Mouse (Mus musculus) thymus, postnatal 25 days (tissue): ENCODE results near the gene Gch1.
"Not testable (repeated sequence)": the region's sequence is repeated elsewhere in the genome, so short reads cannot be mapped to it uniquely, and the experiment has no call there.

Experiments used
- DNase-seq: peaks from one replicate; pipeline ENCODE4 v3.0.0; 2022

The Gch1 gene

DNA sequence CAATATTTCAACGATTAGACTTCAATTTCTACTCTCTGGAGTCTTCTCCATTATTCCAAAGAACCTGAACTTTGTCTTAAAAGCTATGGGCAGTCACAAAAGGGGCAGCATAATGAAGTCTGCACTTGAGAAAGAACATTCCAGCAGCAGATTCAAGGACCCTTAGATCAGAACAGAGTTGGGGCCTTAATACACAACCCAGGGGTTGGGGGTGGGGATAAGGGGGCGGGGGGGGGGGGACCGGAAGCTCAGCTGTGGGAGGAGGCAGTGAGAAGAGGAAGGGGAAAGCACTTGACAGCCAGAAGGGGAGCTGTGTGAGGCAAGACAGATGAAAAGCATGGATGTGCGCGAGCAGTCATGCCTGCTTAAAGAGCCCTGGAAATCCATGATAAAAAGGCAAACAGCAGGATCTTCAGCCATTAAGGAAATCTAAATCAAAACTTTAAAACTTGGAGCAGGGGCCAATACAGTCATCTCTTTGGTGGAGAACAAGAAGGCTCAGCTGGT, 27.2 kb downstream of the Gch1 start:
- peak; percentile 21 for DNase-seq

- DNase-seq = no peak
Observed at GRCm38 (mm10) chr14:47160051-47160640, 29.1 kb downstream of the Gch1 start.

GRCm38 (mm10) chr14:47154303-47154702, 34.9 kb downstream of the Gch1 start:
- no peak for DNase-seq

GRCm38 (mm10) chr14:47151306-47151705, 37.9 kb downstream of the Gch1 start:
- no peak for DNase-seq

DNA sequence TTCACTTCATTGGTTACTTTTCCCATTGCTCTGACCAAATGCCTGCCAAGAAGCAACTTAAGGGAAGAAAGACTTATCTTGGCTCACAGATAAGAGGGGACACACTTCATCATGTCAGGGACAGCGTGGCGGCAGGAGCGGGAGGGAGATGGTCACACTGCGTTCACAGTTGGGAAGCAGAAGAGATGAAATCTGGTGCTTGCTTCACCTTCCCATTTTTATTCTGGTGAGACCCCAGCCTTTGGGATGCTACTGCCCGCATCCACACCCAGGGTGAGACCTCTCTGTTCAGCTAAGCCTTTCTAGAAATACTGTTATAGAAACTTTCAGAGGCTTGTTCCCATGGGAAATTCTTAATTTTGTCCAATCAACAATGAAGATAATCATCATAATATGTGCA, 44.9 kb downstream of the Gch1 start:
- no peak for DNase-seq

DNA sequence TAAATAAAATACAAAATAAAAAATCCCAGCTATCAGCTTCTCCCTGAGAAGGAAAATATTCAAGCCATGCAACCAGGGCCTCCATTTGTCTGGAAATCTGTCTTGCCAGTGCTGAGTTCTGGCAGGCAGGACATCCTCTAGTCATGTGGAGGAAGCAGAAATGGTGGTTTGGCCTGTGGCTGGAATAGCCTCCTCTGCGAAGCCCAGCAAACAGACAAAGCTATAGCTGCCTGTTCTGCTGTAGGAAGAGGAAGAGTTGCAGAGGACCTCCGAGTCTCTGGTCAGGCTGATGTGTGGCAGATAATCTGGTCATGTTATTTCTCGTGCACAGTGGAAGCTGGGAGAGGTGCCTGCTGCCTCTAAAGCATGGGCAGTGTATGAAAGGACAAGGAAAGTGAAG, 50.4 kb downstream of the Gch1 start:
- no peak for DNase-seq

- no peak for DNase-seq
Observed at GRCm38 (mm10) chr14:47136637-47137036, 52.6 kb downstream of the Gch1 start.

DNA sequence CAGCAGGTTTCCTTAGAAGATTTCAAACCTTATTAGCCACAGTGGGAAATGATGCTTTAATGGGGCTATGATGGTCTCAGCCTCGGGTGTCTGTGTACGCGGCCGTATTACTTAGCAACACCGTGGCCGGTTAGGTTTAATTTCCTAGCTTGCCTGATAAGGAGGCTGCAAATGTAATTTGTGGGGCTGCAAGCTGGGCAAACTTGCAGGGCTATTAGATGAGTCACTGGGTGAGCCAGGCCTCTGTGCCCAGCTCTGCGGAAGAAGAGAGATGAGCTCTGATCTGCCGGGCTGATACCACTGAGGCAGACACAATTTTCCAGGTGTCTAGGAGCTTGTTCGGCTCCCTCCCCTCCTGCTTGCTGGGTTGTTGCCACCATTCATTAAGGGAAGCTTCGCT, 55.3 kb downstream of the Gch1 start:
- DNase-seq = no peak

DNA sequence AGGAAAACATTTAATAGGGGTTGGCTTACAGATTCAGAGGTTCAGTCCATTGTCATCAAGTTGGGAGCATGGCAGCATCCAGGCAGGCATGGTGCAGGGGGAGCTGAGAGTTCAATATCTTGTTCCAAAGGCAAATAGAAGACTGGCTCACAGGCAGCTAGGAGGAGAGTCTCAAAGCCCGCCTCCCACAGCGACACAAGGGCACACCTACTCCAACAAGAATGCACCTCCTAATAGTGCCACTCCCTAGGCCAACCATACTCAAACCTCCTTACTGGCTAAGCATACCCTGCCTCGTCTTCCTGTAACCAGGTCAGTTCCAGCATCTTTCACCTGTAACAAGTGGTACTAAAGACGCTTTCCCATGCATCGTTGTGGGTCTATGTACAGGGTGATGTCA, 61.2 kb downstream of the Gch1 start:
- DNase-seq = no peak

DNA sequence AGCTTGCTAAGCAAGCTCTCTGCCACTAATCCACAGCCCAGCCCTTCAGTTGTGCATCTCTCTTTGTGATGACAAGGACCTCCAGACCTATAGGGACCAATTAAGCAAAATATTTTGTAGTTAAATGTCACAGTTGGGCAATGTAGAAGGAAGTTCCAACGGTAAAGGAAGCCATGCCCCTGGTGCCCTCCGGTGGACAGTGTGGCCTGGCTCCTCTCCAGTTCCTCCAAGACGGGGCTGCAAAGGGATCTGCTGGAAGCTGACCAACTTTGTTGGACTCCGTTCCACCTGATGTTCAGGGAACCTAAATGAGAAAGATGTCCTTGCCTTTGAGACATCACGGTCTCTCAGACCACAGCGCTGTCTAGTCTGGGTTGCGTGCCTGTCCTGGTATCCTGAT, 71.7 kb downstream of the Gch1 start:
- DNase-seq = no peak

DNA sequence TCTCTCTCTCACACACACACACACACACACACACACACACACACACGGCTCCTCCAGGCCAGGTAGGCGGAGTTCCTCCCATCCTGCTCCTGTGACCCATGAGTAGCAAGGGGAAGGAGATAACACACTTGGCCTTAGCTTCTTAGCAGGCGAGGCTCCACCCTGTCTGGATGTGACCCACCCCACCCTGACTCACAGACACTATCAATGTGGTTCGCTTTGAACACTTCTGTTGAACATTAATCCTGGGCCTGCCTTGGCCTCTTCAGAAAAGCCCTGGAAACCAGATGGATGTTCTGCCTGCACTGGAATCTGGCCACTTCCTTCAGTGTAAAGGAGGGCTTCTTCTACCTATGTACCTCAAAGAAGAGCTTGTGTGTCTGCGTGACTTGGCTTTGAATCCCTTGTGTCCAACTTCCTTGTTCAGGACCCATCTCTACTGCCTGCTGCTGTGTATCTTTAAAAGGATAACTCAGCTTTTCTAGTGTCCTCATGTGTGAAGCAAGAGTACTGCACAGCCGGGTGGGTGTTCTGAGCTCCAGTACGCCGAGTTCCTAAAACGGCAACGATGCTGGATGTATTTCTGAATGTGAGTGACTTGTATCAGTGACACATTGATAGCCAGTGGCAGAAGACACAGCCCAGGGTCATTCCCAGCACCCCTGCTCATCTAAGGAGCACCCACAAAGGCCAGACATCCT, 73.0 kb downstream of the Gch1 start:
- DNase-seq = no peak

DNA sequence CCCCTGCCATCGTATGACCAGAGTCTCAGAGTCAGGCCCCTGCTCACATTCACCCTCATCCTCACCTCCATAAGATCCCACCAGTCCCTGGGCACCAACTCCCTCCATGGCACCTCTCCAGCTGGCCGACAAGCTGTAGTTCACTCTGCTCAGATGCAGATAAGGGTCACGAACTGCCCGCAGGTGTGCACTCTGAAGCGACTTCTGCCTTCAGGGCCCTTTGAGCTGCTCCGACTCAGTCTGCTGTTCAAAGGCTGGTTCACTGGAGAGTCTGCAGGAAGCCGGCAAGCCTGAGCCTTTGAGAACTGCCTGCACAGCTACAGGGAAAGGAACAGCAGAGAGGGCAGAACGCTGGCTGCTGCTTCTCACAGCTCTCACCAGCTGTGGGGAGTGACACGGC, 74.1 kb downstream of the Gch1 start:
- DNase-seq = peak; percentile 76

DNA sequence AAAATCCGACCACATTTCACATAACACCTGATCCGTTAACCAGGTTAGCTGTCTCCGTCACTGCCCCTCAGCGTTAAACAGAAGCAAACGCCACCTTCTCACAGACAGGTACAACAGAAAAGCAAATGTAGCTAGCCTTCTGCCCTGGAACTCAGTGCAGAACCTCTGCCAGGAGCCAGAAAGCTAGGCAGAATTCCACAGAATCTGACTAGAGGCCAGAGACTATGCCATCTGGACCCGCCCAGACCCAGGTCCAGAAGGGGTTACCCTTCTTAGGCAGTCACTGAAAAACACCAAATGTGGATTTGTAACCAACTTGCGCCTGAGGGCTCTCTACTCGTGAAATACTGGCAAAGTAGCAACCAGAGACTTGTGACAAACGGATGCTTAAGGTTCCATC, 77.9 kb downstream of the Gch1 start:
- no peak for DNase-seq

GRCm38 (mm10) chr14:47110391-47110790, 78.8 kb downstream of the Gch1 start:
- DNase-seq = not testable (repeated sequence)

GRCm38 (mm10) chr14:47107461-47107860, 81.8 kb downstream of the Gch1 start:
- no peak for DNase-seq

DNA sequence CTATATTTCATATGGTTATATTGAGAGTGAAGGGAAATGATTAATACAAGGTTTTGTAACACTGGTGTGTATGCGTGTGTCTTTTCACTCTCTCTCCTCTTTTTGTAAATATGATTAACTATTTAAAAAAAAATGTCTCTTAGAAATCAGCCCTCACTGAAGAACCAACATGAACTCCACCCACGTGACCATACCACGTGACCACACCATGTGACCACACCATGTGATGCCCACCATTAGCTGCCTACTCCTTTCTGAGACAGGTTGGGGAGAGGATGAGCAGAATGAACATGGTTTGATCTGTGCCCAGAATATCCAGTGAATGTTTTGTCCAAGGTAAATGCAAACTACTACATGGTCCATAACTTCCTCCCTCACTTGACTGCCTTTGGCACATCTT, 83.5 kb downstream of the Gch1 start:
- DNase-seq = no peak

GRCm38 (mm10) chr14:47105174-47105557, 84.0 kb downstream of the Gch1 start:
- DNase-seq = no peak

- DNase-seq = peak; percentile 51
Observed at GRCm38 (mm10) chr14:47104246-47105173, 84.7 kb downstream of the Gch1 start.
